ENCODE assay signal across 8 mouse cellular contexts in the genomic region with DNA sequence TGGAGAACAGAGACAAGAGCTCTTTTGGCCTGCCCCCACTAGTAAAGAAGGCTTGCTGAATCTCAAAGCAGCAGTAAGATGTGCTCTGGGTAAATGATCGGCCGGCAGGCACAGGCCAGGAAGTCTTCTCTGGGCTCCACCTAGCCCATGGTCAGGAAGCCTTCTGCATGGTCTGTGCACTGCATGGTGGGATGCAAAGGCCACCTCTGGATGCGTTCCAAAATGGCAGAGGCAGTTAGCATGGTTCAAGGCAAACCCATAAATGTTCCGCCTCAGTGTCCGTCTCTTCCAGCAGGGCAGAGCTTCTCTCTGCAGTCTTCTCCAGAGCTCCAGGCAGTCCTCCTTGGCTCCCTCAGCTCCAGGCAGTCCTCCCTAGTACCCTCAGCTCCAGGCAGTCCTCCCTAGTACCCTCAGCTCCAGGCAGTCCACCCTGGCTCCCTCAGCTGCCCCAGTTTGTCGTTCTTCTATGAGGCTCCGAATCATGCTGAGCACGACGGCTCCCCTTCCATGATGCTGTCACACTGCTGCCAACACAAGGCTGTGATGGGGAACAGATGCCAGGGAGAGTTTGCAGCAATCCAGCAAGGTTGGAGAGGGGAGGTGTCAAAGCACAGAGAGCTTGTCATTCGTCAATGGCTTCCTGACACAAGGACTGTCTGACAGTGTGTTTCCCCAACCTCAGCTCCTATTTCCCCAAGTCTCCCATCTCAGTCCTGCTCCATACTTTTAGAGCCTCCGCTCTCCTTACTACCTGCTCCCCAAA.
A peak's percentile ranks its signal among the peaks of the same experiment; 100 is the strongest.
DNase-seq lines count a peak whose midpoint lies in the region; ATAC-seq and TF ChIP-seq lines count a peak whose summit lies in the region.
"Had no signal": no experiment of that assay in that cellular context is flagged by ENCODE, and none has a peak within 500 bp of the region (broad histone marks: within the 10 kb centered on the region; RNA-seq: fewer than 3 reads in every experiment).

No protein-coding gene starts in this region.

- no peak for ATAC-seq in heart, embryonic 11.5 days (replicated peaks; ENCODE audit: insufficient number of reproducible peaks, low FRiP score, low TSS enrichment)
- no peak for ATAC-seq in midbrain, postnatal 0 days (ENCODE audit: low FRiP score)
- no peak; the same call in 1 of the 2 replicates for ATAC-seq in midbrain, embryonic 15.5 days (replicated peaks)
- peak; percentile 57 for ATAC-seq in heart, postnatal 0 days (ENCODE audit: insufficient read depth, low read depth)
- peak; percentile 25; the same call in 1 of the 2 replicates for ATAC-seq in stomach, embryonic 15.5 days (ENCODE audit: insufficient read depth, low FRiP score, low read depth)

- TF ChIP-seq EP300 in heart, postnatal 0 days (IDR thresholded peaks at IDR 0.05; ENCODE audit: low read depth), result no peak

- H3K27ac ChIP-seq in heart, embryonic 11.5 days (ENCODE audit: low read depth, low read length), result 0 out of 2 replicates have a peak overlapping the region, but pooled peaks have one; percentile 3
- no peak overlapping the region for H3K27ac ChIP-seq in midbrain, postnatal 0 days (ENCODE audit: low read depth, low read length)
- no peak overlapping the region for H3K27ac ChIP-seq in midbrain, embryonic 15.5 days
- peak overlapping the region; percentile 75 for H3K27ac ChIP-seq in heart, postnatal 0 days (ENCODE audit: low read depth)
- H3K27ac ChIP-seq in stomach, embryonic 15.5 days, result no peak overlapping the region

- peaks cover 18% of the 10 kb centered on the region for H3K27me3 ChIP-seq in heart, embryonic 11.5 days (ENCODE audit: control insufficient read depth, insufficient read depth, low read length)
- no peaks in the 10 kb centered on the region for H3K27me3 ChIP-seq in midbrain, postnatal 0 days (ENCODE audit: insufficient read depth, low read length)
- H3K27me3 ChIP-seq in midbrain, embryonic 15.5 days (replicated peaks), result no peaks in the 10 kb centered on the region
- H3K27me3 ChIP-seq in heart, postnatal 0 days (ENCODE audit: control insufficient read depth, insufficient read depth, low read length), result no peaks in the 10 kb centered on the region
- H3K27me3 ChIP-seq in stomach, embryonic 15.5 days (replicated peaks), result no peaks in the 10 kb centered on the region

- 0 out of 2 replicates have a peak, but pooled peaks cover 2% of the 10 kb centered on the region for H3K36me3 ChIP-seq in heart, embryonic 11.5 days (ENCODE audit: control insufficient read depth, insufficient read depth, low read length)
- H3K36me3 ChIP-seq in midbrain, postnatal 0 days (ENCODE audit: insufficient read depth, low read length), result no peaks in the 10 kb centered on the region
- H3K36me3 ChIP-seq in midbrain, embryonic 15.5 days (replicated peaks), result no peaks in the 10 kb centered on the region
- peaks cover 34% of the 10 kb centered on the region for H3K36me3 ChIP-seq in heart, postnatal 0 days (replicated peaks; ENCODE audit: control insufficient read depth, insufficient read depth, low read length)
- H3K36me3 ChIP-seq in stomach, embryonic 15.5 days, result no peaks in the 10 kb centered on the region

- no peak for DNase-seq in heart, adult 8-10 months (ENCODE audit: low spot score)
- DNase-seq in midbrain, postnatal 0 days (ENCODE audit: low spot score), result peak; percentile 62
- DNase-seq in heart, postnatal 0 days (ENCODE audit: low spot score), result peak; percentile 70
- no peak for DNase-seq in thymus, postnatal 10 days (ENCODE audit: low spot score in 2 of 2)

- no peaks in the 10 kb centered on the region for H3K9me3 ChIP-seq in heart, embryonic 11.5 days (replicated peaks; ENCODE audit: control insufficient read depth, low read length)
- no peaks in the 10 kb centered on the region for H3K9me3 ChIP-seq in midbrain, postnatal 0 days (ENCODE audit: low read length)
- no peaks in the 10 kb centered on the region for H3K9me3 ChIP-seq in midbrain, embryonic 15.5 days
- no peaks in the 10 kb centered on the region for H3K9me3 ChIP-seq in heart, postnatal 0 days (replicated peaks; ENCODE audit: control insufficient read depth, low read length)
- no peaks in the 10 kb centered on the region for H3K9me3 ChIP-seq in stomach, embryonic 15.5 days

- no peak overlapping the region for H3K4me3 ChIP-seq in heart, embryonic 11.5 days (ENCODE audit: low read depth, low read length)
- H3K4me3 ChIP-seq in midbrain, postnatal 0 days (ENCODE audit: low read depth, low read length), result no peak overlapping the region
- no peak overlapping the region for H3K4me3 ChIP-seq in midbrain, embryonic 15.5 days
- no peak overlapping the region for H3K4me3 ChIP-seq in heart, postnatal 0 days (ENCODE audit: low read depth, low read length)
- H3K4me3 ChIP-seq in stomach, embryonic 15.5 days (replicated peaks), result no peak overlapping the region
- H3K4me3 ChIP-seq: erythroblast, embryonic 14.5 days had no signal

- WGBS in heart, embryonic 11.5 days (ENCODE audit: insufficient replicate concordance), result 47% methylated on average over 11 of the region's 11 CpGs
- WGBS in midbrain, postnatal 0 days, result 77% methylated on average over 11 of the region's 11 CpGs
- WGBS in midbrain, embryonic 15.5 days, result 86% methylated on average over 11 of the region's 11 CpGs
- 51% methylated on average over 11 of the region's 11 CpGs for WGBS in heart, postnatal 0 days
- 66% methylated on average over 11 of the region's 11 CpGs for WGBS in stomach, embryonic 15.5 days

- no peak overlapping the region for H3K4me2 ChIP-seq in heart, embryonic 11.5 days
- H3K4me2 ChIP-seq in midbrain, postnatal 0 days (ENCODE audit: low read depth, low read length, poor library complexity, severe bottlenecking), result no peak overlapping the region
- H3K4me2 ChIP-seq in midbrain, embryonic 15.5 days, result no peak overlapping the region
- no peak overlapping the region for H3K4me2 ChIP-seq in heart, postnatal 0 days (ENCODE audit: low read depth, low read length)
- H3K4me2 ChIP-seq in stomach, embryonic 15.5 days, result no peak overlapping the region

- no peak for TF ChIP-seq CTCF in midbrain, postnatal 0 days (IDR thresholded peaks at IDR 0.05)
- TF ChIP-seq CTCF in heart, postnatal 0 days (IDR thresholded peaks at IDR 0.05; ENCODE audit: low read depth), result no peak

- peaks cover 34% of the 10 kb centered on the region for H3K4me1 ChIP-seq in heart, embryonic 11.5 days (ENCODE audit: control insufficient read depth, insufficient read depth, low read length)
- H3K4me1 ChIP-seq in midbrain, postnatal 0 days (ENCODE audit: insufficient read depth, low read length), result 0 out of 2 replicates have a peak, but pooled peaks cover 4% of the 10 kb centered on the region
- H3K4me1 ChIP-seq in midbrain, embryonic 15.5 days, result no peaks in the 10 kb centered on the region; the same call in 1 of the 2 replicates
- peaks cover 21% of the 10 kb centered on the region for H3K4me1 ChIP-seq in heart, postnatal 0 days (ENCODE audit: control insufficient read depth, insufficient read depth)
- H3K4me1 ChIP-seq in stomach, embryonic 15.5 days, result peaks cover 20% of the 10 kb centered on the region

- H3K9ac ChIP-seq in heart, embryonic 11.5 days (ENCODE audit: low read depth, low read length), result no peak overlapping the region
- no peak overlapping the region for H3K9ac ChIP-seq in midbrain, postnatal 0 days (replicated peaks; ENCODE audit: low read length, poor library complexity, severe bottlenecking)
- H3K9ac ChIP-seq in midbrain, embryonic 15.5 days, result no peak overlapping the region
- H3K9ac ChIP-seq in heart, postnatal 0 days (replicated peaks; ENCODE audit: low read depth, low read length), result no peak overlapping the region
- no peak overlapping the region for H3K9ac ChIP-seq in stomach, embryonic 15.5 days

Comparison
In these comparisons a context has a peak if more than half of its experiments do, and no peak if none do; other contexts are left out.
1. ATAC-seq: peak in heart, postnatal 0 days (single experiment) and stomach, embryonic 15.5 days (single experiment); none in heart, embryonic 11.5 days (single experiment), midbrain, postnatal 0 days (single experiment) and midbrain, embryonic 15.5 days (single experiment).
2. DNase-seq: peak in midbrain, postnatal 0 days (single experiment) and heart, postnatal 0 days (single experiment); none in heart, adult 8-10 months (single experiment) and thymus, postnatal 10 days (0 of 2).
3. H3K27ac ChIP-seq: peak in heart, embryonic 11.5 days (single experiment) and heart, postnatal 0 days (single experiment); none in midbrain, postnatal 0 days (single experiment), midbrain, embryonic 15.5 days (single experiment) and stomach, embryonic 15.5 days (single experiment).